Comparison of ENCODE assay signal across 8 mouse cellular contexts in the genomic region with DNA sequence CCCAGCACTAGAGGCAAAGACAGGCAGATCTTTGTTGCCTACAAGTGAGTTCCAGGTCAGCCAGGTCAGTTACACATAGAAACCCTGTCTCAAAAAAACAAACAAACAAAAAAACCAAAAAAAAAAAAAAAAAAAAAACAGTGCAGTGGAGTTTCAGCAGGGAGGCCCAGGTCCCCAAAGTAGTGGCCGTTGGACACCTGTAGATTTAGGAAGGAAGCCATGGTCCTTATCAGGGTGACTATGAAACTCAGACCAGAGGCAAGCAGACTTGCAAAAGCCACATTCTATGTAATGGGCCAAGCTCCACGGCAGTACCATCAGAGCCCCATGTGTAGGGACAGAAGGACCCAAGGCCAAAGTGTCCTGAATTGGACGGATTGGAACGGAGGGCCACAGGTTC. TPM values are rescaled to one million over a fixed set of nuclear protein-coding genes. Genes with fewer than 3 reads are reported as not detected.
A peak's percentile ranks its signal among the peaks of the same experiment; 100 is the strongest.
DNase-seq lines count a peak whose midpoint lies in the region; ATAC-seq and TF ChIP-seq lines count a peak whose summit lies in the region.

No protein-coding gene starts in this region.

- no peak overlapping the region for H3K4me3 ChIP-seq in heart, adult 2 months
- H3K4me3 ChIP-seq in testis, adult 2 months (ENCODE audit: control insufficient read depth, low read depth, low read length): peak overlapping the region; percentile 93
- H3K4me3 ChIP-seq in liver, embryonic 12.5 days: peak overlapping the region; percentile 72

- H3K27me3 ChIP-seq in heart, adult 2 months (ENCODE audit: control insufficient read depth, insufficient read depth, low read length): no peaks in the 10 kb centered on the region
- no peaks in the 10 kb centered on the region for H3K27me3 ChIP-seq in testis, adult 2 months (ENCODE audit: control insufficient read depth, insufficient read depth, low read length)
- H3K27me3 ChIP-seq in liver, embryonic 12.5 days (replicated peaks): no peaks in the 10 kb centered on the region

- ATAC-seq in liver, embryonic 12.5 days: no peak
- ATAC-seq in activated CD4-positive, CD25-positive, alpha-beta regulatory T cell, adult 4 months: no peak

- intact Hi-C loops in heart, adult 2 months (cut with DNase I): no loop called here
- intact Hi-C loops in heart, postnatal 14 days (cut with DNase I): no loop called here

- TF ChIP-seq CTCF in heart, adult 2 months (IDR thresholded peaks at IDR 0.05): no peak
- TF ChIP-seq CTCF in testis, adult 2 months (IDR thresholded peaks at IDR 0.05; ENCODE audit: control insufficient read depth, insufficient read depth, insufficient replicate concordance, low read depth, low read length): no peak

- H3K36me3 ChIP-seq in heart, adult 2 months (ENCODE audit: control insufficient read depth, insufficient read depth, low read length): no peaks in the 10 kb centered on the region
- no peaks in the 10 kb centered on the region for H3K36me3 ChIP-seq in testis, adult 2 months (ENCODE audit: control insufficient read depth, insufficient read depth, low read length)
- peaks cover 30% of the 10 kb centered on the region for H3K36me3 ChIP-seq in liver, embryonic 12.5 days

- TF ChIP-seq EP300 in heart, adult 2 months (IDR thresholded peaks at IDR 0.05; ENCODE audit: insufficient read depth, low read depth, low read length): no peak

- peak overlapping the region; percentile 95 for H3K27ac ChIP-seq in heart, adult 2 months
- H3K27ac ChIP-seq in testis, adult 2 months (ENCODE audit: control insufficient read depth, insufficient read depth, low read depth, low read length): no peak overlapping the region
- peak overlapping the region; percentile 95 for H3K27ac ChIP-seq in liver, embryonic 12.5 days

- WGBS in heart, adult 2 months: 74% methylated on average over 4 of the region's 4 CpGs
- WGBS in liver, embryonic 12.5 days (ENCODE audit: insufficient replicate concordance): 30% methylated on average over 4 of the region's 4 CpGs

- DNase-seq in heart, adult 2 months: no peak
- no peak for DNase-seq in heart, postnatal 14 days
- DNase-seq in testis, postnatal 14 days (ENCODE audit: low spot score): no peak
- no peak for DNase-seq in ovary, adult 18-20 months (ENCODE audit: low spot score)
- DNase-seq in urinary bladder, postnatal 10 days (ENCODE audit: low spot score): no peak

- TF ChIP-seq POLR2A in heart, adult 2 months (IDR thresholded peaks at IDR 0.05; ENCODE audit: insufficient read depth, low read depth, low read length): no peak
- no peak for TF ChIP-seq POLR2A in testis, adult 2 months (IDR thresholded peaks at IDR 0.05; ENCODE audit: control insufficient read depth, low read depth, low read length)

- no peaks in the 10 kb centered on the region for H3K79me2 ChIP-seq in heart, adult 2 months (replicated peaks; ENCODE audit: control insufficient read depth, insufficient read depth, low read length)

- peak overlapping the region; percentile 94 for H3K4me2 ChIP-seq in liver, embryonic 12.5 days

- no peak overlapping the region; the same call in 1 of the 2 replicates for H3K9ac ChIP-seq in heart, adult 2 months (ENCODE audit: low read depth, low read length)
- peak overlapping the region; percentile 83 for H3K9ac ChIP-seq in liver, embryonic 12.5 days

- H3K4me1 ChIP-seq in heart, adult 2 months (ENCODE audit: control insufficient read depth, insufficient read depth, low read length): peaks cover 13% of the 10 kb centered on the region
- peaks cover 10% of the 10 kb centered on the region for H3K4me1 ChIP-seq in testis, adult 2 months (ENCODE audit: control insufficient read depth, insufficient read depth, low read length)
- H3K4me1 ChIP-seq in liver, embryonic 12.5 days: peaks cover 81% of the 10 kb centered on the region

- no peaks in the 10 kb centered on the region for H3K9me3 ChIP-seq in liver, embryonic 12.5 days (replicated peaks)

RNA-seq across cellular contexts. Expression of a gene that starts 1.0 kb away (rescaled TPM):
- total RNA-seq in heart, adult 2 months (2021): under 1 TPM; 0.29 to 0.34 TPM
- 0.26 and 0.31 TPM in 2 replicates for polyA plus RNA-seq in heart, adult 2 months (2012; rRNA removed)
- total RNA-seq in heart, postnatal 14 days (2021): under 1 TPM; 0.31 to 0.49 TPM
- polyA plus RNA-seq in testis, adult 2 months (2012; rRNA removed): 1.6 and 1.8 TPM in 2 replicates
- polyA plus RNA-seq in liver, embryonic 12.5 days (2016; fragmentation: Nextera tagmentation; extraction: Ambion mirVana): 0.99 and 1.2 TPM in 2 replicates
- under 1 TPM; 0.25 to 0.90 TPM for polyA plus RNA-seq in activated CD4-positive, CD25-positive, alpha-beta regulatory T cell, adult 4 months (2017; shearing (Covaris generic))

RNA-seq across cellular contexts. Expression of a gene that starts 2.9 kb away (rescaled TPM):
- total RNA-seq in heart, adult 2 months (2021): 10 to 100 TPM; 14.9 to 17.4 TPM
- 30.0 and 45.4 TPM in 2 replicates for polyA plus RNA-seq in heart, adult 2 months (2012; rRNA removed)
- total RNA-seq in heart, postnatal 14 days (2021): 10 to 100 TPM; 15.5 to 16.6 TPM
- polyA plus RNA-seq in testis, adult 2 months (2012; rRNA removed): 136 and 139 TPM in 2 replicates
- 12.5 and 12.9 TPM in 2 replicates for polyA plus RNA-seq in liver, embryonic 12.5 days (2016; fragmentation: Nextera tagmentation; extraction: Ambion mirVana)
- polyA plus RNA-seq in activated CD4-positive, CD25-positive, alpha-beta regulatory T cell, adult 4 months (2017; shearing (Covaris generic)): 10 to 100 TPM; 16.6 to 21.7 TPM

RNA-seq across cellular contexts. Expression of a gene that starts 4.9 kb away (rescaled TPM):
- 1 to 10 TPM; 5.1 to 5.9 TPM for total RNA-seq in heart, adult 2 months (2021)
- polyA plus RNA-seq in heart, adult 2 months (2012; rRNA removed): 6.9 and 8.2 TPM in 2 replicates
- 1 to 10 TPM; 3.9 to 5.2 TPM for total RNA-seq in heart, postnatal 14 days (2021)
- polyA plus RNA-seq in testis, adult 2 months (2012; rRNA removed): 4.0 and 5.0 TPM in 2 replicates
- 3.6 and 3.9 TPM in 2 replicates for polyA plus RNA-seq in liver, embryonic 12.5 days (2016; fragmentation: Nextera tagmentation; extraction: Ambion mirVana)
- 1 to 10 TPM; 4.1 to 4.3 TPM for polyA plus RNA-seq in activated CD4-positive, CD25-positive, alpha-beta regulatory T cell, adult 4 months (2017; shearing (Covaris generic))

RNA-seq across cellular contexts. Expression of a gene that starts 5.9 kb away (rescaled TPM):
- total RNA-seq in heart, adult 2 months (2021): 10 to 100 TPM; 39.9 to 51.4 TPM
- 43.7 and 54.5 TPM in 2 replicates for polyA plus RNA-seq in heart, adult 2 months (2012; rRNA removed)
- total RNA-seq in heart, postnatal 14 days (2021): 10 to 100 TPM; 36.7 to 47.1 TPM
- 16.4 and 20.5 TPM in 2 replicates for polyA plus RNA-seq in testis, adult 2 months (2012; rRNA removed)
- polyA plus RNA-seq in liver, embryonic 12.5 days (2016; fragmentation: Nextera tagmentation; extraction: Ambion mirVana): 171 TPM in 2 replicates
- polyA plus RNA-seq in activated CD4-positive, CD25-positive, alpha-beta regulatory T cell, adult 4 months (2017; shearing (Covaris generic)): 10 to 100 TPM; 28.7 to 33.8 TPM

RNA-seq across cellular contexts. Expression of a gene that starts 13.8 kb away (rescaled TPM):
- total RNA-seq in heart, adult 2 months (2021): 10 to 100 TPM; 40.8 to 43.6 TPM
- 39.2 and 40.2 TPM in 2 replicates for polyA plus RNA-seq in heart, adult 2 months (2012; rRNA removed)
- total RNA-seq in heart, postnatal 14 days (2021): 10 to 100 TPM; 35.8 to 43.1 TPM
- 6.4 and 6.5 TPM in 2 replicates for polyA plus RNA-seq in testis, adult 2 months (2012; rRNA removed)
- 53.9 and 57.6 TPM in 2 replicates for polyA plus RNA-seq in liver, embryonic 12.5 days (2016; fragmentation: Nextera tagmentation; extraction: Ambion mirVana)
- 10 to 100 TPM; 10.2 to 12.8 TPM for polyA plus RNA-seq in activated CD4-positive, CD25-positive, alpha-beta regulatory T cell, adult 4 months (2017; shearing (Covaris generic))
